Mouse (Mus musculus) cerebellum, postnatal 4 days (tissue): ENCODE measurements around the gene Gm11554.
"Not testable (repeated sequence)": the region's sequence is repeated elsewhere in the genome, so short reads cannot be mapped to it uniquely, and the experiment has no call there.

Source experiments
- DNase-seq, 2 experiments: peaks; one replicate each; pipeline ENCODE4 v3.0.0; 2022; ENCODE audit warnings: low spot score in 2 of 2, mixed read lengths in 1 of 2

Gm11554 gene

GRCm38 (mm10) chr11:99804346-99804745, at the start of gene Gm11554:
Gm11554 (minus strand) TSS chr11:99804446.
- not testable (repeated sequence) for DNase-seq

- no peak for DNase-seq
Measured at GRCm38 (mm10) chr11:99851508-99851907, 47.3 kb upstream of the Gm11554 start, which contains the start of gene Krtap4-16. Krtap4-16 (minus strand) TSS chr11:99851608.

DNA sequence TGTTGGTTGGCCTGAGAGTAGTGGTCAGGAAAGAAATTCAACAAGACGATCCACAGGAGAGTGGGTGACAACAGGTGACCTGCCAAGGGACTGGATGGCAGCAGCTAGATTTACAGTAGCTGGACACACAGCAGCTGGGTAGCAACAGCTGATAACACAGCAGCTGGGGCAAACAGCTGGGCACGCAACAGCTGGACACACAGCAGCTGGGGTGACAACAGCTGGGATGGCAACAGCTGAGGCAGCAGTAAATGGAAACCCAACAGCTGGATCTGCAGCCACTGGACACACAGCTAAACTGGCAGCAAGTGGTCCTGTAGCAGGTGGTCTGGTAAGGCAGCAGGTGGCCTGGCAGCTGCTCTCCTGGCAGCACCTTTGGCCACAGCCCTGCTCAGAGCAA, 42.5 kb upstream of the Gm11554 start:
- DNase-seq: no peak

DNA sequence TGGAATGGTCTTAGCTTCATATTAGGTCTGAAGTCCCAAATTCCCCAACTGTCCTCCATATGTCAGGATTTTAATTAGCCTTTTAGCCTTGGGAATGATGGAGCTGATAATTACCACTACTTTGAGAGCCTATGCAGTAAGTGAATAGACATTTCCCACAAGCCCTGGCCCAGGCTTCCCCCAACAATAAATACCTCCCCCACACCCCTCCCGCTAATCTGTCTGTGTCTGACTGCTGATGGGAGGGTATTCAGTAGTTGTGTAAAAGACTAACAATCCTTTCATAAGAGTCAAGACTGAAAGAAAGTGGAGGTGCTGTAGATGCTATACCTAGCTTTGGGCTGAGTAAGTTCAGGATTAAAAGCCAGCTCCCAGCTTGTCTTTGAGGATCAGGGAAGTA, 37.9 kb upstream of the Gm11554 start:
- no peak for DNase-seq

GRCm38 (mm10) chr11:99837966-99838365, 33.7 kb upstream of the Gm11554 start, which contains the start of gene 2300003K06Rik:
2300003K06Rik (minus strand) TSS chr11:99838066.
- no peak for DNase-seq

DNA sequence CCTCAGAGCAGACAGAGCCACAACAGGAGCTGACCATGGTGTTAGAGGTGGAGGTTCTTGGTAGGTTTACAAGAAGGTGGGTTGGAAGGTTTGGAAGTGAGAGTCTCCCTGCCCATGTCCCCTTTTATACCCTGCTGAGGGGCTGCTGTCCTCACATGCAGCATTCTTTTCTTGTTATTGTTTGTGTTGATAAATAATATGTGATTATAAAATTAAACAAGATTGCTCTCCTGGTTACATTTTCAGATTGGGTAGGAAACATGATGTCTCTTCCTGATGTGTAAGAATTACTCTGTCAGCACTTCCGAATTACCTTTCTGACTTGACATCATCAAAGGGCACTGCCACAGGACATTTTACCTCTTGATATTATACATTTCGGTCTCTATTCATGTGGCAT, 11.3 kb upstream of the Gm11554 start, which contains the start of gene Gm11564:
Gm11564 (minus strand) TSS at position 101 of the 400 bp plus-strand sequence.
- not testable (repeated sequence) for DNase-seq

DNA sequence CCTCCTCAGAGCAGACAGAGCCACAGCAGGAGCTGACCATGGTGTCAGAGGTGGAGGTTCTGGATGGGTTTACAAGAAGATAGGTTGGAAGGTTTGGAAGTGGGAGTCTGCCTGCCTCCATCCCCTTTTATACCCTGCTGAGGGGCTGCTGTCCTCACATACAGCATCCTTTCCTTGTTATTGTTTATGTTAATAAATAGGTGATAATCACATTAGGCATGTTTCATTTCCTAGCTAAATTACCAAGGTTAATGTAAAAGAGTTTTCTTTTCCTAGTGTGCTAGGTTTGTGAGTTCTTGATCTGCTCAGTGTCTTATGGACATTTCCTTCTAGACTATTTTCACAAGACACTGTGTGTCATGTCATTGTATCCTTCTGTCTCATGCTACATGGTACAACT, 5.5 kb upstream of the Gm11554 start, which contains the start of gene Krtap4-13:
Krtap4-13 (minus strand) TSS at position 101 of the 400 bp plus-strand sequence.
- not testable (repeated sequence) for DNase-seq

GRCm38 (mm10) chr11:99798832-99799231, 5.4 kb downstream of the Gm11554 start, which contains the start of gene Gm11569:
Gm11569 (minus strand) TSS chr11:99798932.
- not testable (repeated sequence) for DNase-seq

DNA sequence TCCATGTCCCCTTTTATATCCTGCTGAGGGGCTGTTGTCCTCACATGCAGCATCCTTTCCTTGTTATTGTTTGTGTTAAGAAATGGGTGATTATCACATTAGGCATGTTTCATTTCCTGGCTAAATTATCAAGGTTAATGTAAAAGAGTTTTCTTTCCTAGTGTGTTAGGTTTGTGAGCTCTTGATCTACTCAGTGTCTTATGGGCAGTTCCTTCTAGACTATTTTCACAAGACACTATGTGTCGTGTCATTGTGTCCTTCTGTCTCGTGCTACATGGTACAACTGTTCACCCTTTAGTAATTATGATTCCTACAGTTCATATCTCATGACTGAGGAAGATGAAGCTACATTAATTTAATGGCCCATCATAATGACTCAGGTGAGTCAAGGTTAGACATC, 10.9 kb downstream of the Gm11554 start, which contains the start of gene Gm11596:
Gm11596 (minus strand) TSS at position 101 of the 400 bp plus-strand sequence.
- no peak for DNase-seq

- DNase-seq: not testable (repeated sequence)
Measured at GRCm38 (mm10) chr11:99784900-99785299, 19.3 kb downstream of the Gm11554 start, which contains the start of gene Krtap4-9. Krtap4-9 (plus strand) TSS chr11:99785200.

DNA sequence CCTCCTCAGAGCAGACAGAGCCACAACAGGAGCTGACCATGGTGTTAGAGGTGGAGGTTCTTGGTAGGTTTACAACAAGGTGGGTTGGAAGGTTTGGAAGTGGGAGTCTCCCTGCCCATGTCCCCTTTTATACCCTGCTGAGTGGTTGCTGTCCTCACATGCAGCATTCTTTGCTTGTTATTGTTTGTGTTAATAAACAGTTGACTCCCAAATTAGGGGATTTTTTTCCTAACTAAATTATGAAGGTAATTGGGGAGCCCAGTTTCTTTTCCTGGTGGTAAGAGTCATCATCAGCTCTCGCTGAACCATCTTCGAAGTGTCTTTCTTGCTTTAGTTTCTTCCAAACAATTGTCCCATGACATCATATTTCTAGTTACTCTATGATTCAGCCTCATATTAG, 23.6 kb downstream of the Gm11554 start, which contains the start of gene Krtap4-8:
Krtap4-8 (minus strand) TSS at position 101 of the 400 bp plus-strand sequence.
- no peak for DNase-seq

GRCm38 (mm10) chr11:99778401-99778800, 25.8 kb downstream of the Gm11554 start:
- no peak for DNase-seq

- DNase-seq: not testable (repeated sequence)
Measured at GRCm38 (mm10) chr11:99772813-99773212, 31.4 kb downstream of the Gm11554 start, which contains the start of gene Gm11595. Gm11595 (minus strand) TSS chr11:99772913.

- no peak for DNase-seq
Measured at GRCm38 (mm10) chr11:99768410-99768809, 35.8 kb downstream of the Gm11554 start.

GRCm38 (mm10) chr11:99758877-99759276, 45.4 kb downstream of the Gm11554 start:
- no peak for DNase-seq
